Comparison of ENCODE assay signal across 10 mouse cellular contexts in the genomic region with DNA sequence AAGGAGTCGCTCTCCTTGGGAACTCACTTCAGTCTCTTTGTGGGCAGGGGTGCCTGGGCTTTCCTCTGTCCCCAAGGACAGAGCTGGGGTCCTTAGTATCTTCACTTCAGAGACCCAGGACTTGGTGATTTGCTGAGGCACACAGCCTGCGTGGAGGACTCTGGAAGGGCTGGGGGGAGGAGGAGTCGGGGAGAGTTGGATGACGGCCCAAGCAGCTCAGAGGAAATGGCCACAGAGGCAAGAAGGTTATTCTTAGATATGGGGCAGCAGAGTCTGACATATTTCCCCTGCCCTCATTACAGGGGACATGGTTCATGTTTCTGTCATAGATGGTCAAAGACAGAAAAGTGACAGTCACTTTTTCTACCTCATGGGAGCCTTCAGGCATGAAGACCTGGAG. TPM values are rescaled to one million over a fixed set of nuclear protein-coding genes. Genes with fewer than 3 reads are reported as not detected.
DNase-seq lines count a peak whose midpoint lies in the region; ATAC-seq and TF ChIP-seq lines count a peak whose summit lies in the region.
"Had no signal": no experiment of that assay in that cellular context is flagged by ENCODE, and none has a peak within 500 bp of the region (broad histone marks: within the 10 kb centered on the region; RNA-seq: fewer than 3 reads in every experiment).

No protein-coding gene starts in this region.

- intact Hi-C loops in left cerebral cortex, postnatal 36 days (cut with DNase I), result no loop called here

- no peak overlapping the region for H3K9ac ChIP-seq in heart, embryonic 11.5 days (ENCODE audit: low read depth, low read length)
- H3K9ac ChIP-seq: hindbrain, embryonic 13.5 days had no signal

- H3K27me3 ChIP-seq in heart, embryonic 11.5 days (ENCODE audit: control insufficient read depth, insufficient read depth, low read length), result no peaks in the 10 kb centered on the region
- no peaks in the 10 kb centered on the region for H3K27me3 ChIP-seq in myocyte (ENCODE audit: control insufficient read depth, insufficient read depth, insufficient read length)
- H3K27me3 ChIP-seq: hindbrain, embryonic 13.5 days had no signal

- peak overlapping the region; percentile 19; the same call in 1 of the 2 replicates for H3K4me2 ChIP-seq in heart, embryonic 11.5 days
- H3K4me2 ChIP-seq in myocyte (ENCODE audit: low read depth), result peak overlapping the region; percentile 26
- H3K4me2 ChIP-seq: hindbrain, embryonic 13.5 days had no signal

- H3ac ChIP-seq in myocyte (ENCODE audit: control insufficient read depth, insufficient read length), result no peak overlapping the region

- H3K79me2 ChIP-seq in myocyte (ENCODE audit: control insufficient read depth, insufficient read depth), result no peaks in the 10 kb centered on the region

- no peak for TF ChIP-seq POLR2A in myocyte (IDR thresholded peaks at IDR 0.05; ENCODE audit: insufficient read length, low read depth)

- H3K9me3 ChIP-seq in heart, embryonic 11.5 days (replicated peaks; ENCODE audit: control insufficient read depth, low read length), result no peaks in the 10 kb centered on the region
- H3K9me3 ChIP-seq: hindbrain, embryonic 13.5 days had no signal

- WGBS in heart, embryonic 11.5 days (ENCODE audit: insufficient replicate concordance), result 30% methylated on average over 4 of the region's 4 CpGs

- DNase-seq in layer of hippocampus, adult 9-11 months, result peak; percentile 30
- no peak for DNase-seq in layer of hippocampus, postnatal 25 days (ENCODE audit: extremely low spot score in 1 of 2, low spot score in 1 of 2)
- peak; percentile 85 for DNase-seq in kidney, postnatal 14 days
- no peak for DNase-seq in left cerebral cortex, postnatal 36 days (ENCODE audit: low spot score in 2 of 2)
- DNase-seq in urinary bladder, postnatal 4 days (ENCODE audit: low spot score in 2 of 2), result no peak
- DNase-seq in cerebellum, adult 11-12 months, result no peak
- DNase-seq: cerebellum, postnatal 14 days had no signal

- no peak overlapping the region for H3K4me3 ChIP-seq in heart, embryonic 11.5 days (ENCODE audit: low read depth, low read length)
- no peak overlapping the region for H3K4me3 ChIP-seq in myocyte
- H3K4me3 ChIP-seq: hindbrain, embryonic 13.5 days had no signal

- H3K4me1 ChIP-seq in heart, embryonic 11.5 days (ENCODE audit: control insufficient read depth, insufficient read depth, low read length), result peaks cover 42% of the 10 kb centered on the region
- H3K4me1 ChIP-seq: hindbrain, embryonic 13.5 days had no signal

- 0 out of 2 replicates have a peak, but pooled peaks have one; percentile 34 for ATAC-seq in heart, embryonic 11.5 days (replicated peaks; ENCODE audit: insufficient number of reproducible peaks, low FRiP score, low TSS enrichment)

- peak overlapping the region; percentile 72 for H3K27ac ChIP-seq in heart, embryonic 11.5 days (ENCODE audit: low read depth, low read length)
- H3K27ac ChIP-seq: hindbrain, embryonic 13.5 days had no signal

- H3K36me3 ChIP-seq in heart, embryonic 11.5 days (ENCODE audit: control insufficient read depth, insufficient read depth, low read length), result 0 out of 2 replicates have a peak, but pooled peaks cover 3% of the 10 kb centered on the region
- no peaks in the 10 kb centered on the region for H3K36me3 ChIP-seq in myocyte (ENCODE audit: control insufficient read depth, insufficient read depth)
- H3K36me3 ChIP-seq: hindbrain, embryonic 13.5 days had no signal

TF ChIP-seq in myocyte, 11 proteins besides CTCF, POLR2A, EP300 and RAD21:
- no peak for TF ChIP-seq TCF3 (IDR thresholded peaks at IDR 0.05; ENCODE audit: insufficient read length, low read depth)
- TF ChIP-seq E2F4 (IDR thresholded peaks at IDR 0.05; ENCODE audit: insufficient read depth), result no peak
- TF ChIP-seq MAX (IDR thresholded peaks at IDR 0.05; ENCODE audit: low read depth), result no peak
- TF ChIP-seq POLR2AphosphoS2 (IDR thresholded peaks at IDR 0.05; ENCODE audit: insufficient read length, low read depth), result no peak
- no peak for TF ChIP-seq USF1 (IDR thresholded peaks at IDR 0.05; ENCODE audit: low read depth)
- no peak for TF ChIP-seq SRF (IDR thresholded peaks at IDR 0.05; ENCODE audit: control insufficient read depth, insufficient read length, low read depth)
- TF ChIP-seq TCF12 (IDR thresholded peaks at IDR 0.05; ENCODE audit: insufficient read depth, poor library complexity, severe bottlenecking), result no peak
- no peak for TF ChIP-seq MYOD1 (IDR thresholded peaks at IDR 0.05; ENCODE audit: control insufficient read depth in 1 of 3, insufficient read length in 2 of 3, low read depth in 2 of 3)
- TF ChIP-seq MYOG (IDR thresholded peaks at IDR 0.05; ENCODE audit: control insufficient read depth in 1 of 3, insufficient read depth in 1 of 3, insufficient read length in 2 of 3, low read depth in 2 of 3), result no peak
- no peak for TF ChIP-seq CEBPB (IDR thresholded peaks at IDR 0.05; ENCODE audit: insufficient read depth, poor library complexity, severe bottlenecking)
- TF ChIP-seq REST (IDR thresholded peaks at IDR 0.05; ENCODE audit: insufficient read depth, insufficient read length), result no peak

RNA-seq across cellular contexts. Expression of a gene that starts 13.2 kb away (rescaled TPM):
- total RNA-seq in layer of hippocampus, postnatal 25 days (2021), result not detected
- 31.5 and 33.0 TPM in 2 replicates for polyA plus RNA-seq in heart, embryonic 11.5 days (2014; fragmentation: Nextera tagmentation; extraction: Ambion mirVana)
- polyA plus RNA-seq in myocyte (2012; fragmentation: generic; extraction: Trizol), result 1.3 TPM
- total RNA-seq in left cerebral cortex, postnatal 36 days (2021), result not detected

RNA-seq across cellular contexts. Expression of a gene that starts 23.5 kb away (rescaled TPM):
- 1 to 10 TPM; 3.5 to 4.6 TPM for total RNA-seq in layer of hippocampus, postnatal 25 days (2021)
- polyA plus RNA-seq in heart, embryonic 11.5 days (2014; fragmentation: Nextera tagmentation; extraction: Ambion mirVana), result 129 and 136 TPM in 2 replicates
- 937 TPM for polyA plus RNA-seq in myocyte (2012; fragmentation: generic; extraction: Trizol)
- total RNA-seq in left cerebral cortex, postnatal 36 days (2021), result 1 to 10 TPM; 4.5 to 5.7 TPM

RNA-seq across cellular contexts. Expression of a gene that starts 23.7 kb away (rescaled TPM):
- 10 to 100 TPM; 26.3 to 29.5 TPM for total RNA-seq in layer of hippocampus, postnatal 25 days (2021)
- 28.3 and 30.3 TPM in 2 replicates for polyA plus RNA-seq in heart, embryonic 11.5 days (2014; fragmentation: Nextera tagmentation; extraction: Ambion mirVana)
- 55.9 TPM for polyA plus RNA-seq in myocyte (2012; fragmentation: generic; extraction: Trizol)
- total RNA-seq in left cerebral cortex, postnatal 36 days (2021), result 10 to 100 TPM; 27.5 to 33.5 TPM

RNA-seq across cellular contexts. Expression of a gene that starts 29.2 kb away (rescaled TPM):
- total RNA-seq in layer of hippocampus, postnatal 25 days (2021), result 10 to 100 TPM; 38.1 to 39.1 TPM
- 18.7 and 20.4 TPM in 2 replicates for polyA plus RNA-seq in heart, embryonic 11.5 days (2014; fragmentation: Nextera tagmentation; extraction: Ambion mirVana)
- polyA plus RNA-seq in myocyte (2012; fragmentation: generic; extraction: Trizol), result 47.7 TPM
- total RNA-seq in left cerebral cortex, postnatal 36 days (2021), result 10 to 100 TPM; 49.7 to 52.3 TPM

RNA-seq across cellular contexts. Expression of a gene that starts 55.1 kb away (rescaled TPM):
- 10 to 100 TPM; 13.2 to 13.5 TPM for total RNA-seq in layer of hippocampus, postnatal 25 days (2021)
- 30.4 and 31.1 TPM in 2 replicates for polyA plus RNA-seq in heart, embryonic 11.5 days (2014; fragmentation: Nextera tagmentation; extraction: Ambion mirVana)
- 69.6 TPM for polyA plus RNA-seq in myocyte (2012; fragmentation: generic; extraction: Trizol)
- total RNA-seq in left cerebral cortex, postnatal 36 days (2021), result 10 to 100 TPM; 11.7 to 13.8 TPM

Comparison
In these comparisons a context has a peak if more than half of its experiments do, and no peak if none do; other contexts are left out.
1. DNase-seq: peak in layer of hippocampus, adult 9-11 months (single experiment) and kidney, postnatal 14 days (single experiment); none in layer of hippocampus, postnatal 25 days (0 of 2), left cerebral cortex, postnatal 36 days (0 of 2), urinary bladder, postnatal 4 days (0 of 2) and cerebellum, adult 11-12 months (single experiment).